Mouse (Mus musculus) kidney, postnatal 25 days (tissue): Measurements from ENCODE around the gene Cry1.

ENCODE experiments used
- DNase-seq, 2 experiments: peaks; one replicate each; pipeline ENCODE4 v3.0.0; 2021; ENCODE audit warnings: mixed read lengths in 2 of 2

Cry1 gene

DNA sequence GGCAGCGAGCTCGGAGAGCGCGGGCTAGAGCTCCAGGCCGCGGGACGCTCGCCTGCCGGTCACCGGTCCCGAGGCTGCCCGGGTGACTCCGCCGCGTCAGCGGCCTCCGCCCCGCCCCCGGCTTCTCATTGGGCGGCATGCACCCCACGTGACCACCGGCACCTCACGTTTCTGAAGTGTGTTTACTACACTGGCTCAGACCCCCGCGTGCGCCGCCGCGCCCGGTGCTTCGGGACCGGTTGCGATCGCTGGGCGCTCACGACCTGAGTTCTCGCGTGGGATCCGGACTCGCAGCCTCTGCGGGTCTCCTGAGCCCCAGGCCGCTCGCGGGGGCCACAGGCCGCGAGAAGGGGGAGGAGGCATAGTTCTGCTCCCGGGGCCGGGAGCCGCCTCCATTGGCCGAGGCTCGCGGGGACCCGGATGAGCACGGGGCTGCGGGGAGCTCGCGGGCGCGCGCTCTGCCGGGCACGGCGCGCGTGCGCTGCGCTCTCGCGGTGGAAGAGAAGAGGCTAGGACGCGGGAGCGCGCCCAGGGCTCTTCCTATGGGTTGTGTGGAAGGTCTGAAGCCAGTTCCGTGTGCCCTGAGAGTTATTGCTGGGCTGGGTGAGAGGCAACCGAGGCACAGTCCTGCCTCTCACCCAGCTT is at the start of gene Cry1:
Gene Cry1, minus strand, starts transcription at position 101 of the 645 bp plus-strand sequence.
- DNase-seq = peak; percentile 98

DNA sequence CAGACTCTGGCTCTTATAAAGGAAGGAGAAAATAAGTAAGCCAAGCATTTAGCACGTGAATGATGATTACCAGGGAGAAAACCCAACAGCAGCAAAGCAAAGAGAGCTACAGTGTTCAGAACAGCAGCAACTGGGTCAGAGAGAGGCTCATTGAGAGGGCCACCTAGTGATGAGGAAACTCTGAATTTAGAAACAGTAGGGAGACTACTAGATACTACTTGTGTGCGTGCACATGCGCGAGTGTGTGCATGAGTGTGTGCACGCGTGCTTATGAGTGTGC is 36.8 kb upstream of the Cry1 start:
- no peak for DNase-seq

DNA sequence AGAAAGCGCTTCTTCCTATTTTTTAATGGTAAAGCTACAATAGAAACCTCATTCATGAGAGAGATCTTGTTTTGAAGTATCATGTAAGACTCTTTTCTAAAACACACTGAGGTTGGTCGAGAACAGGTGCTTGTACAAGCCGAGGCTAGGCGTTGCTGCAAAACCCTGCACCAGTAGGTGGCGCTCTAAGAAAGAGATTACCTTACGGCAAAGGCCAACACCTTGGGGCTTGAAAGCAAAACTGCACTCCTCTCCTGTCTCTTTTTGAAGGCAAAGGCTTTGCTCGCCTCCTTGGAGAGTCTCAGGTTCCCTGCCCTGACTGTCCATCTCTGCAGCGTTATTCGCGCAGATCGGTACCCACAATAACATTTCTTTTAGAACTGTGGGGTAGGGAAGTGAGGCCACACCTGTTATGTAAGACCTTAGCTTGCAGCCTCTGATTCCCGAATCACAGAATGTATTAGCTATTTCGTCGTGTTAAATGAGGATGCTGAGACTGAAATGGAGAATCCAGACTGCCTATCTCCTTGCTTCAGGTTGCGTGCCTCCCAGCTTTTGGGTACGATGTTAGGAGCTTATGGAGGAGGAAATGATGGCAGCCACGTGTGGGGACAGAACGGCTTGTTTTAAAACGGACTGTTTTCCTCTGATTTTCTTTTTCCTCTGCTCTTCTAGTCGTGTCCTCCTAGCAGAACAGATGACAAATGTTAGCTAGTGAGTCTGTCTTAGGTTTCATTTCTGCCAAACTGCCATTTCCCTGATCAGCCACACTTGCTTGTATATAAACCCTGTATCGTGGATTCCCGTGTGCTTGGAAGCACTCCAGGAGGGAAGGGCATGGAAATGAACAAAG is 36.3 kb upstream of the Cry1 start:
- DNase-seq = peak; percentile 81 to 95

DNA sequence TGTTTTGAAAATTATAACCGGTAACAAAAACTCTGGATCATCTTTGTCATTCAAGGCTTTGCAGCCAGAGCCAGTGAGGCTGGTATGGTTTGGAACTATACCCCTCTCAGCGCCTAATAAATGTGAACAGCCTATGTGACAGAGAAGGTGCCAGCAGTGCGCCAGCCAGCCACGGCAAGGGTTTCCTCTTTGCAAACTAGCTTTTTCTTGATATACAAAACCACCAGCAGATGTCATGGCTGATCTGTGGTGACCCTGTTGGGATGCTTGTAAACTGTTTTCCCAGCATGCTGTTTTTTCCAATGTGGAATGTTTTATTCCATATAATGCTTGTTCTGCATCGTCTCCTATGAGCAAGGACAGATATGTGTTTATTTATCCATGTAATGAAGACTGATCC is 30.0 kb upstream of the Cry1 start:
- no peak for DNase-seq

DNA sequence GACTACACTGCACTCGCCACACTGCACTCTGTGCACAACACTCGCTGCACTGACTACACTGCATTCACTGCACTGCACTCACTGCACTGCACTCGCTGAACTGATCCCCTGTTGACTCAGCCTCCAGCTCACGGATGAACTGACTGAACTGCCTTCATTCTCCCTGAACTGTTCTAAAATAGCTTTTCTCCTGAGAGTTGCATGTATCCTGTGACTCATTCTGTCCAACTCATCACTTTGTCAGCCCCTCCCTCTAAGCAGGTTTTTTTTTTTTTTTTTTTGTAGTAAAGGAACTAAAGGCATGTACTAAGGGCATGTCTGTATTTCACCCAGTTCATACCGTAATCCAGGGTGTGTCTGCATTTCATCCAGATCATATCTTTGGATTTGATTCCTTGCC is 26.8 kb upstream of the Cry1 start:
- no peak for DNase-seq

DNA sequence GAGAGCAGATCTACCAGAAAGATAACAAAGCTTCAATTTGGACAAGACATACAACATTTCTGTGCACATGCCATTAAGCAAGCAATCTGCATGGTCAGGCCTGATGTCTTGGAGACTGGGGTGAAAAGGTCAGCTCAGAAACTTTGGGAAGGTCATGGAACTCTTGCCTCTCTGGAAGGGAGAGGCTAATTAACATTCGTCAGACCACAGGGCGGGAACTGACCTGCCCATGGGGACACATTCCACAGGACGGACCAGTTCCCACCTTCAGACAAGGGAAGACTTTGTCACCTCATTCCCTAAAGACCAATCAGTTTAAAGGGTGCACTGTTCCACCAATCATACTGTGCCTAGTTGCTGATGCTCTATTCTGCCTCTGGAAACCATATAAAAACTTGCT is 25.3 kb upstream of the Cry1 start:
- DNase-seq = no peak

DNA sequence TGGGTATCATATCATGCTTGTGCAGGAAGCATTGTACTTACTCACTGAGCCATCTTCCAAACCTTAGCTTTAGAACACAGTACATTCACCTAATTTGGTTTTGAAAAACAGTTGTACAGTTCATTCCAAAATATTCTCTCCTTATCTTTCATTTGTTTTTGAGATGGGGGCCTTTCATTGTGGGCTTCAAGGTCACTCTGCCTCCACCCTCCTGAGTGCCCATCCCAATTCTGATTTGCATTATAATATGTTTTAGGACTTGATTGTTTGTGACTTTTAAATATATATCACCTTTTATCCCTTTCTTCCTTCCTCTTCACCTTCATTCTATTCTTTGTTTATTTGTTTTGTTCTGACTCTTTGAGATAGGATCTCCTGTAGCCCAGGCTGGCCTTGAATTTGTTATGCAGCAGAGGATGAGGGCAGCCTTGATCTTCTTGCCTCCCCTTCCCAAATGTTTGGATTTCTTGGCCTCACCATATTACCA is 24.3 kb upstream of the Cry1 start:
- DNase-seq = no peak

DNA sequence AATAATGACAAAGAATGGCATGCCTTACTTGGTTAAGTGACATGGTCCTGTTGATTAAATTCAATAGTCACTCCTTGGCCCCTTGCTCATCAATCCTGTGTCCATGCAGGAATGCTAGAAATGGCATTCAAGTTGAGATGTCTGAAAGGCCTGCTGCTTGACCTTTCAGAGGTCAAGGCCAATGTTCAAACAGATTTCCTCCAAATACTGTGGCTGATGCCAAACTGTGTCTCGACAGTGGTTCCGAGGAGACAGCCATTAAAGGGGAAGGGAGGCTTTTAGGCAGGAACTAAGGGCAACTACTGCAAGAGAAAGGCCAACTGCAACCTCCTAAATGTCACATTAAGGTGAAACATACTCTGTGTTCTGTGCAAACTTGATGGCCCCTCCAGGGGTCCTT is 20.5 kb upstream of the Cry1 start:
- no peak for DNase-seq

DNA sequence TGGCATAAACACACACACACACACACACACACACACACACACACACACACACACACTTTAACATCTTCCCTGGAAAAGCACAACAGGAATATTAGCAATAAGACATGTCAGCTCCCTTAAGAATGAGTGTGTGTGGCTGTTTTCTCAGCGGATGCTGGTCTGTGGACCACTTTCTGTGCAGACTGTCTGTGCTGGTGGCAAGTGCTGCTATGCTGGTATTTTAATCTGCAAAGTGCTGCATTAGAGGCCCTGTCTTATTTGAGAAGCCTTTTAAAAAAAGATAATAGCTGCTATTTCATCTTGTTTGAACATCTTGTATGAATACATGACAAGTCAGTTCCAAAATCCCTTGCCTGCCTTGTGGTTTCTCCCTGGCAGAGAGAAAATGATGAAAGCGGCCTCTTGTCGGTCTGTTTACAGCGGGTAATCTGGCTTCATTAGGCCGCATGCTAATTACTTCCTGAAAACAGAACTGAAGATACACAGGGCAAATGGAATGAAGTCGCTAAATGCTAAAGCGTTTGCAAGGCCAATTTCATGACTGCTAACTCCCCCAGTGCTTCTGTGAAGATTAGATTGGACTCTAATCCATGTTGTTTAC is 19.5 kb upstream of the Cry1 start:
- DNase-seq = no peak

DNA sequence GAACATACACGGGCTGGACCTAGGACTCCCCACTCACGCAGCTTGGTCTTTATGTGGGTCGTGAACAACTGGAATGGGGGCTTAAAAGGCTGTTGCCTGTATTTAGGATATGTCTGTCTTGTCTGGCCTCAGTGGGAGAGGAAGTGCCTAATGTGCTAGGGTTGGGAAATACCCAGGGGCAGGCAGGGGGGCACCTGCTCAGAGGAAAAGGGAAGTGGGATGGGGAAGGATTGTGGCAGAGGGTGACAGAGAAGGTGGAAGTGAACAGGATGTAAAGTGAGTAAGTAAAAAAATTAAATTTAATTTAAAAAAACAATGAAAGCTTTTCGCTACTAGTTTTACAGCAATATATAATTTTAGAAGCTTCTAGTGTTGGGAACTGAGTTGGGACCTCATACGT is 9.7 kb upstream of the Cry1 start:
- DNase-seq = no peak

DNA sequence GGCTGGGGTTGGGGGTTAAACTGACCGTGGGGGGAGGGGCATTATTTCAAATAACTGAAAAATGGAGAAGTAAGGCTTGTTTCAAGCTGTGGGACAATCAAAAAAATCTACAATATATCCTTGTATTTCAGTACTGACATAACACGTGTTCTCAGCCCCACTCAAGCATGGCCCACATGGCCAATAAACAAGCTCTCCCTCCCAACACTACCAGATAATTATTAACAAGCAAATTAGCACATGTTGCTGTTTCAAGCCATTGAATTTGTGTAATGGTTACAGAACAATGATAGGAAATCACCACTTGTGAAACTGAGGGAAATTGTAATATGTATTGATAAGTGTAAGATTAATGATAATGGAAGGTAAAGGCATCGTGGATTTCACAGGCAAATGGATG is 8.5 kb upstream of the Cry1 start:
- DNase-seq = peak in 1 of 2 experiments; percentile 14

DNA sequence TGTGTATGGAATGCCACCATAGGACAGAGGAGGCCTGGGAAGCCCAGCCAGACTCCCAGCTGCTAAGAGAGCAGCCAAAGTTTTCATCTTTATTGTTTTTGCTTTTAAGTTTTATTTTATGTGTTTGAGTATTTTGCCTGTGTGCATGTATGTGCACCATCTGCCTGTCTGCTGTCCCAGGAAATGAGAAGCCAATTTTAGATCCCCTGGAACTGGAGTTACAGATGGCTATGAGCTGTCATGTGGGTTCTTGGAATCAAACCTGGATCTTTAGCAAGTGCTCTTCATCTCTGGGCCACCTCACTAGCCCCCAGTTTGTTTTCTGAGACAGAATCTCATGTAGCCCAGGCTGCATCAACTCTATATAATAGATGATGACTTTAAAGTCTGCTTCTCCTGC is 5.8 kb upstream of the Cry1 start:
- DNase-seq = no peak

DNA sequence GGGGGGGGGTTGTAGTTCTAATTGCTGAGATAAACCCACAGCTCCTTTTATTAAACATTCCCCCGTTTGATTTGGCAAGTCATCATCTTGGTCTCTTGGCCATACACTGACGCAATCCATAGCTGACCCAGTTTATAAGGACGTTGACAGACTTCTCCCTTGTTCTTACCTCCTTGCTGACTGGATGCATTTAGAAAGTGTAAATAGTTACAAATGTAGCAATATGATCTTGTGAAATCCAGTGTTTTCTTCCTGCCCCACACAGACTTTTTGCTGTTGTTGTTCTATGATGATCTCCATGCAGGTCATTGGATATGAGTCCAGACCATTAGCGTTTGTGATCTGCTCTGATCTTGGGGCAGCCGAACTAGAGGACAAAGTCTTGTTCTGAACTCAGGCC is 5.1 kb upstream of the Cry1 start:
- no peak for DNase-seq

DNA sequence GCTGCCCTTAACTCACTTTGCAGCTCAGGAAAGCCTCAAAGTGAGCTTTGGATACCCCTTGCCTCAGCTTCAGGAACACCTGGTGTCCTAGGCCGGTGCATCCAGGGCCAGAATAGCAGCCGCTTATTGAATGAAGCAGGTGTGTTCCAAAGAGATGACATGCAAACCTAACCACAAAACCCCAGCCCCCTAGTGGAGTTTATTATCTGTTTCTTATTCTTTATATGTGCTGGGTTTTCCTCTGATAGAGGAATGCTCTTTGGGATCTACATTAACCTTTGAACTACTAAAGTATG is 1.6 kb upstream of the Cry1 start:
- no peak for DNase-seq

DNA sequence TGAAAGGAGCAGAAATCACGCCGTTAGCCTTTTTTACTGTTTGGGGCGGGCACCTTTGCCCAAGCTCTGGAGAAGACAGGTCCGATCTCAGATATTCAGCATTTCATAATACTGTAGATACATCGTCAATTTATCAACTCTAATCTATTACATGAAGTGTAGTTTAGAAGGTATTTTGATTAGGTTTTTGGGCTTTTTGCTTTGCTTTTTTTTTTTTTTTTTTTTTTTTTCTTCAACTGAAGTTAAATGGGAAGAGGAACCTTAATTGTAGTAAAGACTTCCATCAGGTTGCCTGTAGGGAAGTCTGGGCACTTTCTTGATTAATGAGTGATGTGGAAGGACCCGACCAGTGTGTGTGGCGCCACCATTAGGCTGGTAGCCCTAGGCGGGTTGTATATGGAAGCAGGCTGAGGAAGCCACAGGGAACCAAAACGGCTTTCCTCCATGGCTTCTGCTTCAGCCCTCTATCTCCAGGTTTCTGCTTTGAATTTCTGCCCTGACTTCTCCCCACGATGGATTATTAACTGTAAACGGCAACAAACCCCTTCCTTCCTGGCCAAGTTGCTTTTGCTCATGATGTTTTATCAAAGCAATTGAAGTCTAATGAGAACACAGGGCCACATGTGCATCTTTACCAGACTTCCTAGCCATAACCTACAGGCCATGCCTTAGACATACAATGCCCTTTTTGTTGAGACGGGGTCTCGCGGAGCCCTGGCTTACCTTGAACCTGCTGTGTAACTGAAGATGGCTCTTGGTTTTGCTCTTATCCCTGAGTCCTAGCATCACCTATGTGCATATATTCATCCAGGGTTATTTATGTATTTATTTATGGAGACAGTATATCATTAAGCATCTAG is 1.0 kb upstream of the Cry1 start:
- peak in 1 of 2 experiments; percentile 42 for DNase-seq

DNA sequence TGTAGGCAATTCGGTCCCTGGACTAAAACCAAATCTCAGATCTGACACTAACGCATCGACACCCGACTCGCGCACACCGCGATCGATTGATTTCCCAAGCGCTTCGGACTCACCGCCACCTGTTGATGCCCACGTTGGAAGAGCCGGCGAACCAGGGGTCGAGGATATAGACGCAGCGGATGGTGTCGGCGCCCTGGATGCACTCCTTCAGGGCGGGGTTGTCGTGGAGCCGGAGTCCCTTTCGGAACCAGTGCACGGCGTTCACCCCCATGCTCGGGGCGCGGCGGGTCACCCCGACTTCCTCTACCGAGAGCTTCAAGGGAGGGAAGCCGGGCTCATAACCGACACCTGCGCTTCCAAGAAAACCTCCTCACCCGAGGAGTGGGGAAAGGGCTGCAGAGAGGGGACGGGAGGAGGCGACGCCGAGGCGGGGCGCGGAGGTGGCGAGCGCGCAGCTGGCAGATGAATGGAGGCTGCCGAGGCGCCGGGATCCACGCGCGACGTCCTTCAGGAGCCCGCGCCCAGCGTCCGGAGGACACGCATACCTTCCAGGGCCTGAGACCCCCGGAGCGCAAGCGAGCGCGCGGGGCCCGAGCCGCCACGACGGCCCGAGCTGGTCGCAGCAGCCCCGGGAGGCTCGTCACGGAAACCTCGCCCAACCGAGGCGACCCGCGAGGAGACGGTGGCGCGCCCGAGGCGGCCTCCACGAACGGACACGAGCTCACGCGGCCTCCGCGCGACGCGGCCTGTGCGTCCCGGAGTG is 482 bp downstream of the Cry1 start:
- DNase-seq = peak; percentile 29 to 55

DNA sequence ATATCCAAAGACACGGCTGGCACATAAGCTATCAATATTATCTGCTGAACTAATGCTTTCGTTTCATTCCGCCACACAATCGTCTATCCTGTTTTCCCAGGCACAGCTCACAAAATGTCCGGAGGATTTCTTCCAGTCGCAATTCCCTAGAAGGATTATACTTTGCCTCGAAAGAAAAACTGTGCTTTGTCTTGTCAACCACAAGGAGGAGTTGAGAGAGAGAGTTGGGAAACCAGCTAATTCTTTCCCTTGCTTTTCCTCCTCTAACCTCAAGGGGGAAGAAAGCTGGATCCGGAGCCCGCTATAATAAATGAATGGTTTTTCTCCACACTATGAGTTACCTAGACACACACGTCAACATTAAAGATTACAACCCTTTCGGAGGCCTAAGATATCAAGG is 1.2 kb downstream of the Cry1 start:
- peak in 1 of 2 experiments; percentile 18 for DNase-seq

DNA sequence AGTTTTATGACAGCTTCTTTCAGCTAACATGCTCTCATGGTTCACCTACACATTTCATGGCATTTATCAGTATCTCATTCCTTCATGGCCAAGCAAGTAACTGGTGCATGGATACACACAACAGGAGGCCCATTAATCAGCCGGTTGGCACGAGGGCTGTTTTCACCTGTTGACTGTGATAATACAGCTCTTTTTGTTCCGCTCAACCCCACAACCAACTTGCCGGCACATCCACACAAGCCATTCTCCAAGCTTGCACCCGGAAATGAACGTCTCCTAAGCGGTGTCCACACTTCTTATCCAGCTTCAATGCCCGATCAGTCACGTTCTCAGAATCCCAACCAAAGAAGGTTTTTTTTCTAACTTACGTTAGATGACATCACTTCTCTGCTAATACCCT is 2.1 kb downstream of the Cry1 start:
- DNase-seq = no peak

DNA sequence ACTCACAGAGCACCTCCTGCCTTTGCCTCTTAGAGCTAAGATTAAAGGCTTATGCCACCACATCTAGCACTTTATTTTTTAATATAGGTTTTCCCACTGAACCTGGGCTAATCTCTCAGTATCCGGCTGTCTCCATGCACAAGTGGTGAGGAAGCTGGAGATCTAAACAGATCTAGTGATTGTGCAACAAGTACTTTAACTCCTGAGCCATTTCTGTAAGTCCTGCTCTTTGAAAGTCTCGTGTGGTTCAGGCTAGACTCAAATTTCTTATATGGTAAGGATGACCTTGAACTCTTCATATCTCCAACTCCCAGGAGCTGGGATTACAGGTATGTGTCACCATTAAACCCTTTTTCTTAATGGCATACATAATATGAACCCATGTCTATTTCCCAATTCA is 8.2 kb downstream of the Cry1 start:
- no peak for DNase-seq

DNA sequence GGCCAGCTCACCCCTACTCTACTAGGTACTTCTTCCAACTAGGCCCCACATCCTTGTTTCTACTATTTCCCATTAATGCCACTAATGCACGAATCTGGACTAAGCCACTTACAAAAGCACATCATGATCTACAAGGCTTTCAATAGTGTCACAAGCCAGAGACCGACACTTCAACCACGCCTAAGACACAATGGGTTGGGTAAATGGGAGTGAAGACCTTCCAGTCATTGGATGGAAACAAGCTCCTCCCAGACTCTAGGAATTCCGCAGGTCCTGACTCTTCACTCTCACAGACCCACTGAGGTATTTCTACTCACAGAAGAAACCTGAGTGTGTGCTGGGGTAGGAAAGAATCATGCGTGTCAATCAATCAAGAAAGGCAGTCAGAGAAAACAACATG is 19.6 kb downstream of the Cry1 start:
- DNase-seq = no peak

DNA sequence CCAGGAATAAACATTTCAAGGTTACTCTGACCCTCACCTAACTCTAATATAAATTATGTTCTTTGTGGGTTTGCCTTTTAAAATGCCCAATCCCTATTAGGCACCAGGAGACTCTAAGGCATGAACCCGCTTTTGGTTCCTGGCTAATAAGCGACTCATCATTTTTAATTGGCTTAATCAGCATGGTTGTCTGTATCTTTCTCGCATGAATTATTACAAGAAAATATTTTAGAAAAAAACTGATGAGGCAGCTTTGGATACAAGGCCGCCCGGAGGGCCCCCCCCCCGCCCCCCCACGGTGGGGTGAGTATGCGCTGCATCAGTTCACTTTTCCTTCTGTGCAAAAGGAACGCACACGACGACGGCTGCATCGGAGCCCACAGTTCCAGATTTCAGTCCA is 20.1 kb downstream of the Cry1 start:
- DNase-seq = no peak

DNA sequence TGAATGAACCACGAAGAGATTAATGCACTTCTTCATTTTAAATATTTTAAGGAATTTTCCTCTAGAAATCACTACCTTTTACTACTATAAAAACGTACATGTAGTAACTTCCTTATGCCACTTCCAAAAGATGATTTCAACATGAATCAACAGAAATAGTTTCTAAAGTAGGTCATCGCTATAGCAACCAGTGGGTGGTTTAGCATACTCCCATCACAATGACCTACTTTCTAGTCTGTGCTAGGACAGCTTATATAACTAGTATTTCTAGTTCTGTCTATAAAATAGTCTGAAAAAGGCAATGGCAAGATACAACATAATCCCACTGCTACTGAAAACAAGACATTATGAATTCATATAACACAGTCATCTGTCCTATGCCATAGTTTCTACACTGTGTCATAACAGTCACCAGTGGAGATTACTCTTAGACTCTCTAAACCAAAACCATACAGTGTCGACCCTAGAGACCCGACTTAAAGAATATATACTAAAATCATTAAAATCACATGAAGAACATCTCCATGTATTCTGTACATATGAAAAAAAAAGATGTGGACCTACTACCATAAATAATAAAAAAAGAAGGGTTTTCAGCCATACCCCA is 23.0 kb downstream of the Cry1 start:
- no peak for DNase-seq
